Mouse (Mus musculus) gastrocnemius, postnatal 10 days (tissue): Measurements from ENCODE around the gene 1110059E24Rik. TPM values are rescaled to one million over a fixed set of nuclear protein-coding genes. Genes with fewer than 3 reads are reported as not detected.
A peak's percentile ranks its signal among the peaks of the same experiment; 100 is the strongest.

Source experiments
- DNase-seq: peaks from one replicate; pipeline ENCODE4 v3.0.0; 2021; ENCODE audit warnings: mixed read lengths
- total RNA-seq, 2 experiments: library from RNA; stranded (reverse); gene quantifications; 2 replicates each; pipeline ENCODE4 v1.2.3; 2021

1110059E24Rik gene
- total RNA-seq, 2 experiments from 2014 or later: 16.9 to 22.0 TPM

- no peak for DNase-seq
Measured at GRCm38 (mm10) chr19:21577443-21577842, 75.3 kb downstream of the 1110059E24Rik start.

- no peak for DNase-seq
Measured at GRCm38 (mm10) chr19:21571986-21572385, 80.8 kb downstream of the 1110059E24Rik start.

GRCm38 (mm10) chr19:21571223-21571980 is 81.4 kb downstream of the 1110059E24Rik start:
- peak; percentile 93 for DNase-seq

GRCm38 (mm10) chr19:21570778-21571177 is 82.0 kb downstream of the 1110059E24Rik start:
- no peak for DNase-seq

- DNase-seq: no peak
Measured at GRCm38 (mm10) chr19:21568528-21569185, 84.1 kb downstream of the 1110059E24Rik start.

GRCm38 (mm10) chr19:21567933-21568332 is 84.8 kb downstream of the 1110059E24Rik start:
- no peak for DNase-seq

GRCm38 (mm10) chr19:21566484-21566883 is 86.3 kb downstream of the 1110059E24Rik start:
- no peak for DNase-seq

- DNase-seq: no peak
Measured at GRCm38 (mm10) chr19:21564461-21564797, 88.3 kb downstream of the 1110059E24Rik start.

GRCm38 (mm10) chr19:21563789-21564460 is 88.9 kb downstream of the 1110059E24Rik start:
- DNase-seq: peak; percentile 80

- no peak for DNase-seq
Measured at GRCm38 (mm10) chr19:21562996-21563395, 89.8 kb downstream of the 1110059E24Rik start.

GRCm38 (mm10) chr19:21552801-21553200 is 100.0 kb downstream of the 1110059E24Rik start:
- DNase-seq: no peak

GRCm38 (mm10) chr19:21551921-21552536 is 100.7 kb downstream of the 1110059E24Rik start:
- DNase-seq: no peak

- DNase-seq: no peak
Measured at GRCm38 (mm10) chr19:21549713-21550112, 103.1 kb downstream of the 1110059E24Rik start.

- DNase-seq: no peak
Measured at GRCm38 (mm10) chr19:21548947-21549346, 103.8 kb downstream of the 1110059E24Rik start.

GRCm38 (mm10) chr19:21537125-21537524 is 115.7 kb downstream of the 1110059E24Rik start:
- no peak for DNase-seq

Other genes starting within 250 kb of the 1110059E24Rik start
- gene Gda, start 179.5 kb downstream of the 1110059E24Rik start, total RNA-seq: 1 to 10 TPM; 2.3 to 3.6 TPM
- 10 to 100 TPM; 30.7 to 32.2 TPM for gene Abhd17b, start 209 bp upstream of the 1110059E24Rik start, total RNA-seq
- gene Cemip2, start 125.4 kb upstream of the 1110059E24Rik start, total RNA-seq: 10 to 100 TPM; 10.5 to 14.6 TPM